Mouse (Mus musculus) small intestine, adult 2 months (tissue): ENCODE measurements at regions not wholly inside any gene's neighbourhood (a gene's known extent, or its start where the extent isn't known, plus 50 kb on each side); places are given as distances from the start of the nearest gene placed in this dataset.

Experiments used
- CTCF ChIP-seq: fragments of 200-500 bp; IDR thresholded peaks from 2 replicates; pipeline ENCODE4 v1.5.1; 2012; ENCODE audit warnings: low read depth, mild to moderate bottlenecking, control low read depth, inconsistent platforms, low read length, moderate library complexity, mixed read lengths; ENCODE audit not compliant: insufficient replicate concordance, insufficient read length; ENCODE audit errors: extremely low read depth
- POLR2A ChIP-seq: fragments of 200-500 bp; IDR thresholded peaks from 2 replicates; pipeline ENCODE4 v1.6.1; 2012; ENCODE audit warnings: low read depth, mild to moderate bottlenecking, control low read depth, inconsistent platforms, low read length, moderate library complexity

GRCm38 (mm10) chr10:9061979-9062378 lies 176.1 kb upstream of the Sash1 start:
- TF ChIP-seq POLR2A (no peak), CTCF (no peak)
